Mouse (Mus musculus) cerebellum, adult 11-12 months (tissue): ENCODE results near the gene Arid1a.
"Not testable (repeated sequence)": the region's sequence is repeated elsewhere in the genome, so short reads cannot be mapped to it uniquely, and the experiment has no call there.

ENCODE experiments used
- DNase-seq: peaks from one replicate; pipeline ENCODE4 v3.0.0; 2022

Gene Arid1a

GRCm38 (mm10) chr4:133673666-133674330 lies 82.8 kb downstream of the Arid1a start:
- DNase-seq = no peak

GRCm38 (mm10) chr4:133672845-133673647 lies 83.5 kb downstream of the Arid1a start:
- DNase-seq = no peak

GRCm38 (mm10) chr4:133671881-133672844 lies 84.4 kb downstream of the Arid1a start, which contains the start of gene Pigv:
Gene Pigv, minus strand, starts transcription at chr4:133672647.
- peak; percentile 93 for DNase-seq

- peak; percentile 81 for DNase-seq
Measured at GRCm38 (mm10) chr4:133671184-133671880, 85.2 kb downstream of the Arid1a start.

- DNase-seq = no peak
Measured at GRCm38 (mm10) chr4:133669652-133670210, 86.8 kb downstream of the Arid1a start.

- no peak for DNase-seq
Measured at GRCm38 (mm10) chr4:133668537-133668936, 88.0 kb downstream of the Arid1a start.

- DNase-seq = no peak
Measured at GRCm38 (mm10) chr4:133666199-133666598, 90.4 kb downstream of the Arid1a start.

GRCm38 (mm10) chr4:133665118-133665517 lies 91.5 kb downstream of the Arid1a start:
- DNase-seq = no peak

GRCm38 (mm10) chr4:133662945-133663344 lies 93.6 kb downstream of the Arid1a start:
- no peak for DNase-seq

GRCm38 (mm10) chr4:133662421-133662820 lies 94.1 kb downstream of the Arid1a start:
- no peak for DNase-seq

GRCm38 (mm10) chr4:133660193-133661155 lies 96.1 kb downstream of the Arid1a start:
- peak; percentile 97 for DNase-seq

- no peak for DNase-seq
Measured at GRCm38 (mm10) chr4:133659497-133660192, 96.9 kb downstream of the Arid1a start.

- DNase-seq = no peak
Measured at GRCm38 (mm10) chr4:133658729-133659128, 97.8 kb downstream of the Arid1a start.

- DNase-seq = no peak
Measured at GRCm38 (mm10) chr4:133657829-133658458, 98.6 kb downstream of the Arid1a start.

GRCm38 (mm10) chr4:133656997-133657396 lies 99.6 kb downstream of the Arid1a start:
- DNase-seq = no peak

- no peak for DNase-seq
Measured at GRCm38 (mm10) chr4:133656294-133656693, 100.3 kb downstream of the Arid1a start.

GRCm38 (mm10) chr4:133654070-133654469 lies 102.5 kb downstream of the Arid1a start:
- DNase-seq = not testable (repeated sequence)

- DNase-seq = no peak
Measured at GRCm38 (mm10) chr4:133652746-133653145, 103.8 kb downstream of the Arid1a start.

GRCm38 (mm10) chr4:133651986-133652385 lies 104.6 kb downstream of the Arid1a start:
- DNase-seq = no peak

- no peak for DNase-seq
Measured at GRCm38 (mm10) chr4:133651445-133651844, 105.1 kb downstream of the Arid1a start.
